Mouse (Mus musculus) forebrain, embryonic 16.5 days (tissue): ENCODE data around the gene Apbb1ip. TPM values are rescaled to one million over a fixed set of nuclear protein-coding genes. Genes with fewer than 3 reads are reported as not detected.
"Not testable (repeated sequence)": the region's sequence is repeated elsewhere in the genome, so short reads cannot be mapped to it uniquely, and the experiment has no call there.

Experiments
- ATAC-seq: fragments of 200-750 bp; cut with Nextera tagmentation; 2 replicates; pipeline ENCODE4 v1.8.0; 2017; ENCODE audit warnings: mild to moderate bottlenecking, moderate library complexity
- H3K27ac ChIP-seq: fragments of 300-500 bp; sonication (generic); 2 replicates; pipeline ENCODE4 v1.5.1; 2014; ENCODE audit warnings: low read length, control low read depth
- H3K27me3 ChIP-seq: fragments of 300-500 bp; sonication (generic); replicated peaks from 2 replicates; pipeline ENCODE4 v1.6.1; 2014; ENCODE audit warnings: low read length; ENCODE audit not compliant: control insufficient read depth, insufficient read depth
- H3K36me3 ChIP-seq: fragments of 300-500 bp; sonication (generic); 2 replicates; pipeline ENCODE4 v1.6.1; 2014; ENCODE audit not compliant: control insufficient read depth, insufficient read depth
- H3K4me1 ChIP-seq: fragments of 300-500 bp; sonication (generic); replicated peaks from 2 replicates; pipeline ENCODE4 v1.6.1; 2014; ENCODE audit warnings: low read length; ENCODE audit not compliant: control insufficient read depth, insufficient read depth
- H3K4me2 ChIP-seq: fragments of 300-500 bp; sonication (generic); 2 replicates; pipeline ENCODE4 v1.6.1; 2014; ENCODE audit warnings: mild to moderate bottlenecking, low read length, control low read depth
- H3K4me3 ChIP-seq: fragments of 300-500 bp; sonication (generic); replicated peaks from 2 replicates; pipeline ENCODE4 v1.5.1; 2014; ENCODE audit warnings: mild to moderate bottlenecking, low read length, control low read depth
- H3K9ac ChIP-seq: fragments of 300-500 bp; sonication (generic); replicated peaks from 2 replicates; pipeline ENCODE4 v1.6.1; 2014; ENCODE audit warnings: low read depth, low read length, control low read depth
- H3K9me3 ChIP-seq: fragments of 300-500 bp; sonication (generic); 2 replicates; pipeline ENCODE4 v1.6.1; 2016; ENCODE audit warnings: low read length; ENCODE audit not compliant: control insufficient read depth
- WGBS: fragments of 180-500 bp; shearing (Covaris S2); extraction: QIAGEN DNeasy Blood & Tissue Kit; methylation state at CpG from one replicate; pipeline ENCODE4 v1.1.7; 2014; 5-methylcytosine and 5-hydroxymethylcytosine counted together
- polyA plus RNA-seq: library from polyadenylated mRNA; unstranded; fragments of >200 nt; fragmentation: Nextera tagmentation; extraction: Ambion mirVana; gene quantifications from 2 replicates; pipeline ENCODE4 v1.2.1, GENCODE M21; 2015

Gene Apbb1ip
- polyA plus RNA-seq, 1 experiment from 2014 or later = 1.0 TPM

DNA sequence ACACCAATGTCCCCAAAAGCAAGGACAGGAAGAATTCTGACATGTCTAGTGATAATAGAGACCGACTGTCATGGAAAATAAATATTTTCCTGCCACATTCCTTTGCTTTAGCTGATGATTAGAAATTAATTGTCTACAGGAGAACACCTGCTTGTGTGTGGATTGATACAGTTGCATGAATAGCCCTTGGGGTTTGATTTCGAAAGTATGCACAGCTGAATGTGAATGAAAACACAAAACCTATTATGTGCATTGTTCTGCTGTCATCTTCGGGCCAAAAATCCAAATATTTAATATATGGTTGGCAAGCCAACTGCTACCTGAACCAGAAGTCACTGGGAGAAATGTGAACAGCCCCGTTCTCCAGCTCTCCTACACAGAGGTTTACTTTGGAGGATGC, 78.0 kb downstream of the Apbb1ip start:
- WGBS = 84% methylated on average over 4 of the region's 4 CpGs
- no peaks in the 10 kb centered on the region for H3K9me3 ChIP-seq
- H3K27me3 ChIP-seq = no peaks in the 10 kb centered on the region
- no peaks in the 10 kb centered on the region for H3K4me1 ChIP-seq
- H3K27ac ChIP-seq = no peak overlapping the region
- H3K36me3 ChIP-seq = no peaks in the 10 kb centered on the region
- ATAC-seq = no peak
- no peak overlapping the region for H3K4me3 ChIP-seq
- no peak overlapping the region for H3K9ac ChIP-seq
- H3K4me2 ChIP-seq = no peak overlapping the region

DNA sequence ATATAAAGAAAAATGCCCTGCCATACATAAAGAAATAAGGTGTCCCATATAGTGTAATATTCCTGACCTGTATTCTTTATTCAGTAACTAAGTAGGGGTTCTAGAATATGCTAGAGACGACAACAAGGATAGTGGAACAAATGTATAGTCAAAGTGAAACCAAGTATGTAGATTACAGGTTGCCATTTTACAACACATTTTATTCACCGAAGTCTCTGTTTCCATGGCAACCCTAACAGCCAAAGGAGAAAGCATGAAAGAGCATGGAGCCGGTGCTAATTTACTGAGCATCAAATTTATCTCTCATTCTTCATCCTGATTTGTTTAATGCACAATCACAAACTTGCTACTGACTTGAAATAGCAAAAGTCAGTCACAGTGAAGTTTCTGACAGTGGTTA, 83.6 kb downstream of the Apbb1ip start:
- WGBS = 33% methylated on average over 3 of the region's 3 CpGs
- Histone ChIP-seq H3K9ac (no peak overlapping the region), H3K4me3 (no peak overlapping the region), H3K27ac (no peak overlapping the region), H3K9me3 (no peaks in the 10 kb centered on the region), H3K27me3 (no peaks in the 10 kb centered on the region), H3K4me1 (no peaks in the 10 kb centered on the region), H3K4me2 (no peak overlapping the region), H3K36me3 (no peaks in the 10 kb centered on the region)
- peak; percentile 62; the same call in 1 of the 2 replicates for ATAC-seq

DNA sequence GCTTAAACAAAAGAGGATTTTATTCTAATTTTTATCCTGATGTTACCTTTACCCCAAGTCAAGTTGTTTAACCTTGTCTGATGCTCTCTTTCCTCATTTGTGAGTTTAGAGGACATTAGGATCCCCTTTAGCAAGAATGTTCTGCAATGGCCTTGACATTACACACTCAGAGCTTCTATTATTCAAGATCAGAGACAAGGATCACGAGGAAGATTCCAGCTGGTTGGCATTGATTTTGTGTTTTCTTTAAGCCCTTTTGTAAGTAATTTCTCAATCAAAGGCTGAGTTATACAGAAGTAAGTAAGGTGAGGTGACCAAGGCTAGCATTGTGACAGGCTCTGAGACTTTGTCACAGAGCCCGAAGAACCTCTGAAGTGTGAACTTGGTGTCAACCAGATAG, 88.3 kb downstream of the Apbb1ip start:
- Histone ChIP-seq H3K36me3 (no peaks in the 10 kb centered on the region), H3K27ac (no peak overlapping the region), H3K4me1 (no peaks in the 10 kb centered on the region), H3K27me3 (no peaks in the 10 kb centered on the region), H3K4me3 (no peak overlapping the region), H3K4me2 (no peak overlapping the region), H3K9me3 (no peaks in the 10 kb centered on the region), H3K9ac (no peak overlapping the region)
- 68% methylated on average over 2 of the region's 2 CpGs for WGBS
- ATAC-seq = no peak

DNA sequence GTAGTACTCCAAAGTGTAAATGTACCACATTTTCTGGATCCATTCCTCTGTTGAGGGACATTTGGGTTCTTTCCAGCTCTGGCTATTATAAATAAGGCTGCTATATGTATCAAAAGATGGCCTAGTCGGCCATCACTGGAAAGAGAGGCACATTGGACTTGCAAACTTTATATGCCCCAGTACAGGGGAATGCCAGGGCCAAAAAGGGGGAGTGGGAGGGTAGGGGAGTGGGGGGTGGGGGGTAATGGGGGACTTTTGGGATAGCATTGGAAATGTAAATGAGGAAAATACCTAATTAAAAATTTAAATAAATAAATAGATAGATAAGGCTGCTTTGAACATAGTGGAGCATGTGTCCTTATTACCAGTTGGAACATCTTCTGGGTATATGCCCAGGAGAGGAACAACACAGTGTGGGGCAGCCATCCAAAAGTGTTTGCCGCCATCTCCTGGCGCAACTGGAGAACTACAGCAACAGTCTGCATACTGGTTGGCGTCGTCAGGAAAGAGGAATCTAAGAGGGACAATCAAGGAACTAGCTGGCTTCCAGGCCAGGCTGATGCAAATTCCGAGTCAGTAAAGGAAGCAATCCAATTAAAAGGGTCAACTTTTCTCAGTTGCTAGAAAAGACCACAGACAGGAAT, 90.6 kb downstream of the Apbb1ip start:
- WGBS = 2% methylated on average over 6 of the region's 6 CpGs
- not testable (repeated sequence) for H3K36me3 ChIP-seq, H3K9ac ChIP-seq, H3K9me3 ChIP-seq, H3K27ac ChIP-seq, H3K4me1 ChIP-seq, H3K27me3 ChIP-seq, H3K4me2 ChIP-seq, H3K4me3 ChIP-seq
- ATAC-seq = peak; percentile 98

DNA sequence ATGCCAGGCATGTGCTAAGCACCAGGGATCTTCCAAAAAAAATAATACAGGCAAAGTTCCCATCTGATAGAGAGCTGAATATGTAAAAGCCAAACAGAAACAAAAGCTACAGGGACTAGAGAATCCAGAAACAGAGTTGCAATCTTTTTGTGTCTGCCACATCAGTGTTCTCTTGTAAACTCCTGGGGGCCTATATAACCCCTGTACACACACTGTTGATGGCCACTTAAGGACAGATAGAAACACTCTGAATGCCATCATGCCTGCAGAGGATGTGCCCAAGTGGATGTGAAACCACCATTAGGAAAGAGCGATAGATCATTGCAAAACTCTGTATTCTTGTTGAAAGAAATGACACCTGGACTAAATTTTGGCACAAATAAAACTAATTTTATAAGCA, 91.9 kb downstream of the Apbb1ip start:
- Histone ChIP-seq H3K27ac (no peak overlapping the region), H3K27me3 (no peaks in the 10 kb centered on the region), H3K4me2 (no peak overlapping the region), H3K36me3 (no peaks in the 10 kb centered on the region), H3K9ac (no peak overlapping the region), H3K4me3 (no peak overlapping the region), H3K9me3 (no peaks in the 10 kb centered on the region), H3K4me1 (no peaks in the 10 kb centered on the region)
- no peak for ATAC-seq
- WGBS = 93% methylated on average over 1 of the region's 1 CpGs

DNA sequence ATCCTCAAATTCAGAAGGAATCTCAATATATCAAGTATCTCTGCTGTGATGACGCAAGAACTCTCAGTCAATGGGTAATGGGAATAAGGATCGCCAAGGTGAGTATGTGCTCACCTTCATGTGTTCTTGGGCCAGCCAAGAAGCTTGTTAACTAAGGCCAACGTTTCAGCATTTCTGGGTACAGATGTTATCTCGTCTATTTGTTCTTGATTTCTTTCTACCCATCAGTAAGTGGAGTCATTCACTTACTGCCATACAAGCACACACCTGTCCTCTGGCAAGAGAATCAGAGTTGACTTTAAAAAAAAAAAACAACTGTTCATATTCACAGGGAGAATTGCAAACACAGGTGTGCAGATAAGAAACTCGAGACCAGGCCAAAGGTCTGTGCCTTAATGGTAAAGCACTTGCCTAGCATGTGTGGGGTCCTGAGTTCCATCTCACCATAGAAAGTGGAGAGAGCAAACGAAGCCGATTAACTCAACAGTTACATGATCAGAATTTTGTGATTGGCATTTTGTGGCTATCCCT, 93.1 kb downstream of the Apbb1ip start:
- no peak overlapping the region for H3K9ac ChIP-seq
- H3K4me3 ChIP-seq = no peak overlapping the region
- H3K4me2 ChIP-seq = no peak overlapping the region
- no peaks in the 10 kb centered on the region for H3K36me3 ChIP-seq
- 81% methylated on average over 7 of the region's 7 CpGs for WGBS
- H3K27ac ChIP-seq = no peak overlapping the region
- no peaks in the 10 kb centered on the region for H3K27me3 ChIP-seq
- H3K4me1 ChIP-seq = no peaks in the 10 kb centered on the region
- H3K9me3 ChIP-seq = no peaks in the 10 kb centered on the region
- no peak for ATAC-seq

DNA sequence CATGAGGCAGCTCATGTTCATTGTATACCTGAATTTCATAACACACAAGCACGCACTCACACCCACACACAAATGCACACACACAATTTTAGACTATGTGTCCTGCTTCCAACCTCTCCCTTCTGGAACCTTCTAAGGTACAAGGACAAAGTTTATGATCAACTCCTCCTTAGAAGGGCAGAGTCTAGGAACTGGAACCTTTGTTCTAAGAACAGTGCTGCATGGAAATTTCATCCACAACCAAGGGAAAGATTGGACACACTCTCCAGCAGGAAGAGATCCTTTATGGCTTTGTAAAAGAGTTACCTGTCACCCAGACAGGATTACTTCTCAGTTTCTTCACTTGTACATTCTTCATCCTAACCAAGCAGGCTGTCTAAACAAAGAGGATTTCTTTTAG, 99.3 kb downstream of the Apbb1ip start:
- no peak overlapping the region for H3K4me2 ChIP-seq
- no peak overlapping the region for H3K27ac ChIP-seq
- H3K27me3 ChIP-seq = no peaks in the 10 kb centered on the region
- no peak overlapping the region for H3K4me3 ChIP-seq
- H3K4me1 ChIP-seq = no peaks in the 10 kb centered on the region
- ATAC-seq = no peak
- WGBS = 97% methylated on average over 1 of the region's 1 CpGs
- no peaks in the 10 kb centered on the region for H3K9me3 ChIP-seq
- no peaks in the 10 kb centered on the region for H3K36me3 ChIP-seq
- H3K9ac ChIP-seq = no peak overlapping the region

DNA sequence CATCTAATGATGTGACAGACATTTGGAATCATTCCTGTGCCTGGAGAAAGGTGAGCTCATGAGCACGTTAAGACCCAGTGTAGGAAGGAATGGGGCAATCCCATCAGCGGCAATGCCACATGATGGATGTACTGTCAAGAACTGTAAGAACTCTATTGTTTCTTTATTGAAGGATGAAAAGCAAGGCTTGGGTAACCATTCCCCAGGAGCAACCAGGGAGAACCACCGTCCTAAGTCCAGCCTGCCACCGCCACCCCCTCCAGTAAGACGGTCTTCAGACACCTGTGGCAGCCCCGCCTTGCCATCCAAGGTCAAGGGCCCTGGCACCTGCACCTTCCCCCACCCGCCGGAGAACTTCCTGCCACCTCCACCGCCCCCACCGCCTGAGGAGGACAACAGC, 100.7 kb downstream of the Apbb1ip start:
- Histone ChIP-seq H3K27ac (no peak overlapping the region), H3K36me3 (no peaks in the 10 kb centered on the region), H3K9me3 (no peaks in the 10 kb centered on the region), H3K9ac (no peak overlapping the region), H3K4me3 (no peak overlapping the region), H3K27me3 (no peaks in the 10 kb centered on the region), H3K4me2 (no peak overlapping the region), H3K4me1 (no peaks in the 10 kb centered on the region)
- WGBS = 71% methylated on average over 10 of the region's 10 CpGs
- ATAC-seq = no peak

DNA sequence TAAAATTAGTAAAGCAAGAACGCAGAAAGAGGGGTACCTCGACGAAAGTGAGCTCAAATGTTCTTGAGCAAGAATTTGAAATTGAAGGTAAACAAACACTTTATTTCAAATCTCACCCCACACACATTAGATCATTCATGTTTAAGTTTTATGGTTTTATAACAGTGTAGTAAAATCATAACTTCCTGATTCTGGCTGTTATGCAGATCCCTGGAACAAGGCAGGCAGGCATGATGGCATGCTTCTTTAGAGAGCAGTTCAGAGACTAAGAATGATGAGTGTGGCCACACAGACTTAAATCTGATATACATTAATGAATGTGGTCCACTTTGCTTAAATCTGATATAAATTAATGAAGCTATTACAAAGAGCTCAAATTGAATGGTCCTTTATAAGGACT, 102.7 kb downstream of the Apbb1ip start:
- Histone ChIP-seq H3K4me3 (no peak overlapping the region), H3K9ac (no peak overlapping the region), H3K27ac (no peak overlapping the region), H3K4me1 (no peaks in the 10 kb centered on the region), H3K9me3 (no peaks in the 10 kb centered on the region), H3K36me3 (no peaks in the 10 kb centered on the region), H3K4me2 (no peak overlapping the region), H3K27me3 (no peaks in the 10 kb centered on the region)
- no peak for ATAC-seq
- 92% methylated on average over 3 of the region's 3 CpGs for WGBS

DNA sequence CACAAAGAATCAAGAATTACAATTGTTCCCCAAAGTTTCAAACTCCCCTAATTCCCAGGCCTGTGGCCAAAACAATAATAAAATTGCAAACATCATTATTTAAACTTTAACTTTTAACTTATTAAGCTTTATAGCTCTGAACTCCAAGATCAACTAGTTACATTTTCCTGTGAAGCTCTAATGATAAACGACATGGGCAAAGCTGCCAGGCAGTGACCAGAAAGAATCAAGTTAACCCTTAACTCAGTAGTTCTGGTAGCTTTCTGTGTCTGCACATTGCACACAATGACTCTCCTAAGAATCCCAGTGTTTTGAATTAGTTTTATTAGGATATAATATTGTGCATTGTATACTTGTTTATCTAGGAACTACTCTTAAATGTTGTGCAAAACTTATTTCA, 104.9 kb downstream of the Apbb1ip start:
- Histone ChIP-seq H3K4me2 (no peak overlapping the region), H3K9ac (no peak overlapping the region), H3K36me3 (no peaks in the 10 kb centered on the region), H3K9me3 (no peaks in the 10 kb centered on the region), H3K27ac (no peak overlapping the region), H3K27me3 (no peaks in the 10 kb centered on the region), H3K4me3 (no peak overlapping the region), H3K4me1 (no peaks in the 10 kb centered on the region)
- WGBS = 49% methylated on average over 1 of the region's 1 CpGs
- ATAC-seq = no peak
